Mouse (Mus musculus): ENCODE measurements around the gene Gp1ba.

The Gp1ba gene

DNA sequence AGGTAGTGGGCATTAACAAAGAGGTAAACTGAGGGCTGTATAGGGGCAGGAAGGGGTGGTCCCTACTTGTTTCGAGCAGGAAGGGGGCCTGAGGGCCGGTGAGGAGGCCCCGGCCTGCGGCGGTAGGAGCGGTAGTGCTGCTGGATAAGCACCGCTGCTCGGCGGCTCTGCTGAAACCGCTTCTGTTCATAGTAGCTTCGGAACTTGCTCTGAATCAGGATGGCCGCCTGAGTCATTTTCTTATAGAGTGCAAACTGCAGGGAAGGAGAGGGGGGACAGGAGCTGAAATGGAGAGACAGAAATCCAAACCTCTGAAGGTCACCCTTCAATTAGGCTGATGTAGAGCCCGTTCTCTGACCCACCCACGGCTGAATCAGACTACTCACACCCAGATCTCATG is 31.6 kb downstream of the Gp1ba start:
- no peak for DNase-seq (ENCODE audit: low spot score)

DNA sequence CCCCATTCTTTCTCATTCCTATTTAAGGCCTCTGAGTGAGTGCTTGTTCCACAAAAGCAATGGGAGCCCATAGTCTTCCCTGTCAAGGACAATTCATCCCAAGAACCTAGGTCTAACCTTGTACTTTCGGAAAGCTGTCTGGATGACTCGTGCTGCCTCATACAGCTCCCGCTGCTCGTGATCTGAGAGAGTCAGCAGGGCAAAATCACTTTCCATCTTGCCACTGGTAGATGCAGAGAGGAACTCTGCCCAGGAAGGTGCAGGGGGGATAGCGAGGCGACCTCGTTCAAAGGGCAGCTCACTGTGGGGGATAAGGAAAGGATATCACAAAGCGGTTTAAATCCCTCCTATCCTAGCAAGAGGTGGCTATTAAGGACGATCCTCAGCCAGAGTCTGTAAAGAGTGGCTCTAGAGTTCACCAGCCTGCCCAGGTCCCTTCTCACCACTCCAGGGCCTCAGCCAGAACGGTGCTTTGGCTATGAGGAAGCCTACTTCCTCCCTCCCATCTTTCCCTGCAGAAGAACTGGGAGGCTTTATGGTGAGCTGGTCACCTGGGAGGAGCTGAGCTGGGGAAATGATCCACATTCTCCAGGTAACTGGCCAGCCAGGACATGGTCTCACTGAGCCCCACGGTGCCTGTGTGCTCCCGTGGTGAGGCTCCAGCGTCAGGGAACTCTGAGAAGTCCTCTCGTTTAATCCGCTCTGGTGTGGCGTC is 32.6 kb downstream of the Gp1ba start:
- DNase-seq (ENCODE audit: low spot score): no peak

DNA sequence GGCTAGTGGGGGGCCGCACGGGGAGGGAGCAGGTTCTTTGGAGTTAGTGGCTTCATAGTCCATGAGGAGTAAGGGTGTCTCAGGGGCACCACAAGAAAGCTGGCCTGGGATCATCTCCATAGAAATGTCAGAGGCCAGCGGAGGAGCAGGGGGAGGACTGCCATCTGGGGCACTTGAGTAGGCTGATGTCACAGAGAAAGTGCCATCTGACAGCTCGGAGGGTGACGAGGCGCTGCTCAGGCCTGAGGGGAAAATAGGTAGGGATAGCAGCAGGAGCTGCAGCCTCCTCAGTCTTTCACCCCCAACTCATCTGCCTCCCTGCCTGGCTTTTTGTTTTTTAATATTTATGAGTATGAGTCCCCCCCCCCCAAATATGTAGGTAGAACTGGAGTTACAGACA is 35.1 kb downstream of the Gp1ba start:
- DNase-seq (ENCODE audit: low spot score): no peak

DNA sequence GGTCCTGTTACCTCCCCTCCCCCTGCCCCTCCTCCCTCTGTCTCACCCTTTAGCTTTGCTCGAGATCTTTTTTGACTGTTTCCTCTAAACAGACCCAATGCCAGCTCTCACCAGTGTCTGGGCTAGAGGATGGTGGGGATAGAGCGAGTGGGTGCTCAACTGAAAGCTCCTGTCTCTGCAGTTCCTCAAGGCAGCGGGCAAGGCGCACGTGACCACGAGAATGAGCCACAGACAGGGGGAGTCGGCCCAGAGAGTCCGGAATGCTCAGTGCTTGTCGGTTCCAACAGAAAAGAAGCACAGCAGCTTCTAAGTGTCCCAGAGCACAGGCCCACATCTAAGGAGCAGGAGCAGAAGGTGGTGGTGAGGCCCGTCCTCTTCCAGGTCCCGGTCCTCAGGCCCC is 35.6 kb downstream of the Gp1ba start:
- no peak for DNase-seq (ENCODE audit: low spot score)

GRCm38 (mm10) chr11:70678092-70678491 is 39.2 kb downstream of the Gp1ba start:
- DNase-seq (ENCODE audit: low spot score): peak; percentile 63

GRCm38 (mm10) chr11:70678576-70678975 is 39.7 kb downstream of the Gp1ba start:
- DNase-seq (ENCODE audit: low spot score): peak; percentile 72

- no peak for DNase-seq (ENCODE audit: low spot score)
Observed at GRCm38 (mm10) chr11:70679361-70679760, 40.4 kb downstream of the Gp1ba start.

GRCm38 (mm10) chr11:70679894-70680293 is 41.0 kb downstream of the Gp1ba start:
- DNase-seq (ENCODE audit: low spot score): no peak

DNA sequence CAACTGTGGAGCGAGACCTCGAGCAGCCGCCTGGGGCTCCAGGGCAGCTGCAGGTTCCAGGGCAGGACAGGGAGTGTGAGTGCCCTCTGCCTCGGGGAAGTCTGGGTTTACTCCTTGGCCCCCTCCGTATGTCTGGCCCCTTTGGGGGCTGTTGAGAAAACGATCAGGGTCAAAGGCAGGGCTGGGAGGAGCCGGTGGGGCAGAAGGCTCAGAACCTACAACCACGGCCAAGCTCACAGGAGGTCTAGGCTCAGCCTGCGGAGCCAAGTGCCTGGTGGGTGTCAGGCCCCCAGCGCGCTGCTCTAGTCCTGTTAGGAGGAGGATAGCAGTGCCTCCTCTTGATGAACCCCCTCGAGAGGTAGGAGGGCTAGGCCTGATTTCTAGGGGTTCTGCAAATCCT is 42.2 kb downstream of the Gp1ba start:
- no peak for DNase-seq (ENCODE audit: low spot score)

- peak; percentile 46 for DNase-seq (ENCODE audit: low spot score)
Observed at GRCm38 (mm10) chr11:70681897-70682581, 43.1 kb downstream of the Gp1ba start.

GRCm38 (mm10) chr11:70683640-70684039 is 44.7 kb downstream of the Gp1ba start:
- no peak for DNase-seq (ENCODE audit: low spot score)

- no peak for DNase-seq (ENCODE audit: low spot score)
Observed at GRCm38 (mm10) chr11:70686901-70687566, 48.1 kb downstream of the Gp1ba start.

DNA sequence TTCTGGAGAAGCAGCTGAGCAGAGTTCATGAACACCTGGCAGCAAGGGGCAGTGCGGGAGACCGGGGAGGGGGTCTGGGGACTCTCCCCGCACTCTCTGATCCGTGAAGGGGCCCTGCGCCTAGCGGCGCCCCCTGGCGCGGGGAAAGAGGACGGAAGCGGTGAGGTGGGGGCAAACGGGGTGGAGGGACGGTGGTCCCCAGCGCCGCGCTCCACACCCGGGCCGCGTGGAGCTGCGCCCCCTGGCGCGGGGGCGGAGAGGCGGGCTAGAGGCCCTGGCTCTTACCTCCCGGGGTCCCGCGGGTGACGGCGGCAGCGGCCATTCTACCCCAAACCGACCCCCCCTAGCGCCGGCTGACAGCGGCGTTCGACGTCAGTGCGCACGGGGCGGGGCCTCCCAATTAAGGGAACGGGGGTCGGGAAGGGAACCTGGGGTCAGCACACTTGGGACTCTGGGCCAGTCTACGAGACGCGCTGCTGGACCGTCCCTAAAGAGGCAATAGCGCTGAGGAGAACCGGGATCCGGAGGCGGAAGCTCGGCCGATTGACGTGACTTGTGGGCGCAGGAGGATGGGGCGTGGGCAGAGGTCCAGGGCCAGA is 48.8 kb downstream of the Gp1ba start, which contains the start of gene Camta2:
Gene Camta2, minus strand, starts transcription at position 505 of the 599 bp plus-strand sequence.
- peak; percentile 88 for DNase-seq (ENCODE audit: low spot score)

GRCm38 (mm10) chr11:70688372-70688771 is 49.5 kb downstream of the Gp1ba start:
- no peak for DNase-seq (ENCODE audit: low spot score)

DNA sequence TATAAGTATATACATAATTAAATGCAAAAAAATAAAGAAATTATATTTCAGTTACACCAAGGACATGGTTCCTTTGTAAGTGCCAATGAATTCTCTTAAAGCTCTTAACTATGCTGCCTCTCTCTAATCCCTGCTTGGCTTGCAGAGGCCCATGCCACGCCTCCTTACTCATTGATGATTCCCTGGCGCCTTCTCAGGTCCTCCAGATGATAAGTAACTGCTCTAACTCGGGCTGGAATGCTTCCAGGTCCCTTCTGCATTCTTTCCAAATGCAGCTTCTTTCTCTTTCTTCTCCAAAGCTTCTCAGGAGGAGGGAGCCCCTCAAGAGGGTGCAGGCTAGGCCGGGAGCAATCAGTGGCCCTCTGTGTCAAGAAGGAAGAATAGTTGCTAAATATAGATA is 50.7 kb downstream of the Gp1ba start:
- no peak for DNase-seq (ENCODE audit: low spot score)

Measured in yolk sac, embryonic 10.5 days (tissue).